Mouse (Mus musculus): ENCODE measurements around the gene Sptbn1. TPM values are rescaled to one million over a fixed set of nuclear protein-coding genes. Genes with fewer than 3 reads are reported as not detected.

The Sptbn1 gene
- polyA plus RNA-seq, 1 experiment from 2014 or later = 196 TPM

- Histone ChIP-seq H3K4me3 (ENCODE audit: low read length) (no peak overlapping the region), H3K9me3 (ENCODE audit: control insufficient read depth, low read length) (no peaks in the 10 kb centered on the region), H3K4me2 (ENCODE audit: low read length) (no peak overlapping the region), H3K9ac (ENCODE audit: low read depth, low read length) (no peak overlapping the region), H3K27ac (ENCODE audit: low read depth, low read length) (no peak overlapping the region), H3K36me3 (ENCODE audit: control insufficient read depth, insufficient read depth, low read length) (no peaks in the 10 kb centered on the region), H3K4me1 (ENCODE audit: control insufficient read depth, insufficient read depth, low read depth, low read length) (peaks cover 19% of the 10 kb centered on the region; the same call in 1 of the 2 replicates), H3K27me3 (replicated peaks; ENCODE audit: control insufficient read depth, insufficient read depth, low read length) (no peaks in the 10 kb centered on the region)
- WGBS = 57% methylated on average over 1 of the region's 1 CpGs
- ATAC-seq = no peak
These were observed 23.8 kb downstream of the Sptbn1 start for GRCm38 (mm10) chr11:30244172-30244571.

- peak overlapping the region; percentile 2; the same call in 1 of the 2 replicates for H3K4me2 ChIP-seq (ENCODE audit: low read length)
- H3K9ac ChIP-seq (ENCODE audit: low read depth, low read length) = no peak overlapping the region
- no peaks in the 10 kb centered on the region for H3K27me3 ChIP-seq (replicated peaks; ENCODE audit: control insufficient read depth, insufficient read depth, low read length)
- 28% methylated on average over 3 of the region's 3 CpGs for WGBS
- no peaks in the 10 kb centered on the region for H3K9me3 ChIP-seq (ENCODE audit: control insufficient read depth, low read length)
- no peak overlapping the region for H3K4me3 ChIP-seq (ENCODE audit: low read length)
- peak overlapping the region; percentile 1; the same call in 1 of the 2 replicates for H3K27ac ChIP-seq (ENCODE audit: low read depth, low read length)
- H3K4me1 ChIP-seq (ENCODE audit: control insufficient read depth, insufficient read depth, low read depth, low read length) = peaks cover 19% of the 10 kb centered on the region; the same call in 1 of the 2 replicates
- no peaks in the 10 kb centered on the region for H3K36me3 ChIP-seq (ENCODE audit: control insufficient read depth, insufficient read depth, low read length)
- ATAC-seq = peak; percentile 93
These were observed 24.4 kb downstream of the Sptbn1 start for GRCm38 (mm10) chr11:30243591-30243990.

GRCm38 (mm10) chr11:30240861-30241260, 27.1 kb downstream of the Sptbn1 start:
- ATAC-seq = no peak
- WGBS = 57% methylated on average over 3 of the region's 3 CpGs
- Histone ChIP-seq H3K4me2 (ENCODE audit: low read length) (no peak overlapping the region), H3K9me3 (ENCODE audit: control insufficient read depth, low read length) (no peaks in the 10 kb centered on the region), H3K9ac (ENCODE audit: low read depth, low read length) (no peak overlapping the region), H3K4me1 (ENCODE audit: control insufficient read depth, insufficient read depth, low read depth, low read length) (peaks cover 19% of the 10 kb centered on the region; the same call in 1 of the 2 replicates), H3K27ac (ENCODE audit: low read depth, low read length) (no peak overlapping the region), H3K36me3 (ENCODE audit: control insufficient read depth, insufficient read depth, low read length) (no peaks in the 10 kb centered on the region), H3K27me3 (replicated peaks; ENCODE audit: control insufficient read depth, insufficient read depth, low read length) (no peaks in the 10 kb centered on the region), H3K4me3 (ENCODE audit: low read length) (no peak overlapping the region)

- Histone ChIP-seq H3K4me1 (ENCODE audit: control insufficient read depth, insufficient read depth, low read depth, low read length) (peaks cover 4% of the 10 kb centered on the region; the same call in 1 of the 2 replicates), H3K9me3 (ENCODE audit: control insufficient read depth, low read length) (no peaks in the 10 kb centered on the region), H3K9ac (ENCODE audit: low read depth, low read length) (no peak overlapping the region), H3K4me2 (ENCODE audit: low read length) (no peak overlapping the region), H3K4me3 (ENCODE audit: low read length) (no peak overlapping the region), H3K27me3 (replicated peaks; ENCODE audit: control insufficient read depth, insufficient read depth, low read length) (no peaks in the 10 kb centered on the region), H3K36me3 (ENCODE audit: control insufficient read depth, insufficient read depth, low read length) (no peaks in the 10 kb centered on the region), H3K27ac (ENCODE audit: low read depth, low read length) (no peak overlapping the region)
- no peak for ATAC-seq
- 65% methylated on average over 4 of the region's 4 CpGs for WGBS
These were observed 30.0 kb downstream of the Sptbn1 start for GRCm38 (mm10) chr11:30237960-30238359.

- H3K27ac ChIP-seq (ENCODE audit: low read depth, low read length) = no peak overlapping the region
- peaks cover 4% of the 10 kb centered on the region; the same call in 1 of the 2 replicates for H3K4me1 ChIP-seq (ENCODE audit: control insufficient read depth, insufficient read depth, low read depth, low read length)
- H3K9me3 ChIP-seq (ENCODE audit: control insufficient read depth, low read length) = no peaks in the 10 kb centered on the region
- H3K4me3 ChIP-seq (ENCODE audit: low read length) = no peak overlapping the region
- H3K9ac ChIP-seq (ENCODE audit: low read depth, low read length) = no peak overlapping the region
- no peak overlapping the region for H3K4me2 ChIP-seq (ENCODE audit: low read length)
- ATAC-seq = no peak
- WGBS = 71% methylated on average over 4 of the region's 4 CpGs
- H3K27me3 ChIP-seq (replicated peaks; ENCODE audit: control insufficient read depth, insufficient read depth, low read length) = no peaks in the 10 kb centered on the region
- H3K36me3 ChIP-seq (ENCODE audit: control insufficient read depth, insufficient read depth, low read length) = no peaks in the 10 kb centered on the region
These were observed 31.2 kb downstream of the Sptbn1 start for GRCm38 (mm10) chr11:30236681-30237242.

- H3K27me3 ChIP-seq (replicated peaks; ENCODE audit: control insufficient read depth, insufficient read depth, low read length) = no peaks in the 10 kb centered on the region
- H3K4me3 ChIP-seq (ENCODE audit: low read length) = no peak overlapping the region
- H3K4me2 ChIP-seq (ENCODE audit: low read length) = no peak overlapping the region
- H3K27ac ChIP-seq (ENCODE audit: low read depth, low read length) = no peak overlapping the region
- no peaks in the 10 kb centered on the region for H3K36me3 ChIP-seq (ENCODE audit: control insufficient read depth, insufficient read depth, low read length)
- ATAC-seq = peak; percentile 40; the same call in 1 of the 2 replicates
- H3K4me1 ChIP-seq (ENCODE audit: control insufficient read depth, insufficient read depth, low read depth, low read length) = peaks cover 4% of the 10 kb centered on the region; the same call in 1 of the 2 replicates
- H3K9ac ChIP-seq (ENCODE audit: low read depth, low read length) = no peak overlapping the region
- H3K9me3 ChIP-seq (ENCODE audit: control insufficient read depth, low read length) = no peaks in the 10 kb centered on the region
These were observed 32.3 kb downstream of the Sptbn1 start for GRCm38 (mm10) chr11:30235666-30236065.

- 91% methylated on average over 2 of the region's 2 CpGs for WGBS
- no peak for ATAC-seq
- H3K4me2 ChIP-seq (ENCODE audit: low read length) = no peak overlapping the region
- no peak overlapping the region for H3K9ac ChIP-seq (ENCODE audit: low read depth, low read length)
- H3K27ac ChIP-seq (ENCODE audit: low read depth, low read length) = no peak overlapping the region
- no peaks in the 10 kb centered on the region for H3K27me3 ChIP-seq (replicated peaks; ENCODE audit: control insufficient read depth, insufficient read depth, low read length)
- H3K36me3 ChIP-seq (ENCODE audit: control insufficient read depth, insufficient read depth, low read length) = no peaks in the 10 kb centered on the region
- H3K4me3 ChIP-seq (ENCODE audit: low read length) = no peak overlapping the region
- no peaks in the 10 kb centered on the region for H3K9me3 ChIP-seq (ENCODE audit: control insufficient read depth, low read length)
- H3K4me1 ChIP-seq (ENCODE audit: control insufficient read depth, insufficient read depth, low read depth, low read length) = peaks cover 6% of the 10 kb centered on the region; the same call in 1 of the 2 replicates
These were observed 32.8 kb downstream of the Sptbn1 start for GRCm38 (mm10) chr11:30235218-30235617.

- H3K27ac ChIP-seq (ENCODE audit: low read depth, low read length) = no peak overlapping the region
- no peak overlapping the region for H3K4me3 ChIP-seq (ENCODE audit: low read length)
- no peaks in the 10 kb centered on the region for H3K27me3 ChIP-seq (replicated peaks; ENCODE audit: control insufficient read depth, insufficient read depth, low read length)
- no peak for ATAC-seq
- WGBS = 90% methylated on average over 4 of the region's 4 CpGs
- no peaks in the 10 kb centered on the region for H3K9me3 ChIP-seq (ENCODE audit: control insufficient read depth, low read length)
- H3K4me1 ChIP-seq (ENCODE audit: control insufficient read depth, insufficient read depth, low read depth, low read length) = peaks cover 6% of the 10 kb centered on the region; the same call in 1 of the 2 replicates
- no peak overlapping the region for H3K4me2 ChIP-seq (ENCODE audit: low read length)
- no peaks in the 10 kb centered on the region for H3K36me3 ChIP-seq (ENCODE audit: control insufficient read depth, insufficient read depth, low read length)
- no peak overlapping the region for H3K9ac ChIP-seq (ENCODE audit: low read depth, low read length)
These were observed 34.0 kb downstream of the Sptbn1 start for GRCm38 (mm10) chr11:30233946-30234345.

- no peak overlapping the region for H3K9ac ChIP-seq (ENCODE audit: low read depth, low read length)
- peaks cover 10% of the 10 kb centered on the region for H3K4me1 ChIP-seq (ENCODE audit: control insufficient read depth, insufficient read depth, low read depth, low read length)
- no peaks in the 10 kb centered on the region for H3K9me3 ChIP-seq (ENCODE audit: control insufficient read depth, low read length)
- ATAC-seq = no peak
- no peak overlapping the region for H3K4me3 ChIP-seq (ENCODE audit: low read length)
- no peak overlapping the region for H3K27ac ChIP-seq (ENCODE audit: low read depth, low read length)
- 65% methylated on average over 2 of the region's 2 CpGs for WGBS
- H3K4me2 ChIP-seq (ENCODE audit: low read length) = no peak overlapping the region
- no peaks in the 10 kb centered on the region for H3K27me3 ChIP-seq (replicated peaks; ENCODE audit: control insufficient read depth, insufficient read depth, low read length)
- no peaks in the 10 kb centered on the region for H3K36me3 ChIP-seq (ENCODE audit: control insufficient read depth, insufficient read depth, low read length)
These were observed 35.9 kb downstream of the Sptbn1 start for GRCm38 (mm10) chr11:30232082-30232481.
